Mouse (Mus musculus): ENCODE measurements around the gene Dnah2. TPM values are rescaled to one million over a fixed set of nuclear protein-coding genes. Genes with fewer than 3 reads are reported as not detected.

The Dnah2 gene
- polyA plus RNA-seq, 1 experiment from 2014 or later, result 1.4 TPM

DNA sequence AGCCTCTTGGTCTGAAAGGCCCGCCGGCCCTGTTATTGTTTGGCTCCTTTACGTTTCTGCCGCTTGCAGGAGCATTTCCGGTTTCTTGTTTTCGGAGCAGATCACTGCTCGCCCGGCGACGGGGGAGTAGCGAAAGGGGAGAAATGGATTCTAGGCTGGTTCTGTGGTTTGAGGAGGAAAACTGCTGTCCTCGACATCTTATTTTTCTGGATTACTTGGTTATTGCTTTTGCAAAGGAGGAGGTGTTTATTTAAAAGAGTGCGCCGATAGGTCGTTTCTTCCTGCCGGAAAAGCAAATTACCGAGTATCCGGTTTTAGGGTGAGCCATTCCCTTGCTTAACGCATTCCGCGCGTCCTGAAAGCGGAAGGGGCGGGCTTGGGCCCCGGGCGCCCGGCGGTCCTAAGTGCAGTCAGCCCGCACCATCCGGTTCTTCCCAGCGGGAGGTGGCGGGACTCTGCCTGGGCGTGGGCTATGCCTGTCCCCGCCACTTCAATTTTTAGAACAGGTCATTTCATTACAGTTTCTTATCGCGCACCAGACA is 32.3 kb upstream of the Dnah2 start:
- Histone ChIP-seq H3K9ac (peak overlapping the region; percentile 84), H3K4me1 (peaks cover 31% of the 10 kb centered on the region), H3K36me3 (0 out of 2 replicates have a peak, but pooled peaks cover under 1% of the 10 kb centered on the region), H3K9me3 (replicated peaks) (no peaks in the 10 kb centered on the region), H3K27me3 (no peaks in the 10 kb centered on the region), H3K27ac (peak overlapping the region; percentile 86), H3K4me3 (peak overlapping the region; percentile 62), H3K4me2 (replicated peaks) (peak overlapping the region; percentile 70)
- peak; percentile 87 for ATAC-seq (ENCODE audit: low FRiP score)
- WGBS, result under 1% methylated on average over 36 of the region's 36 CpGs

DNA sequence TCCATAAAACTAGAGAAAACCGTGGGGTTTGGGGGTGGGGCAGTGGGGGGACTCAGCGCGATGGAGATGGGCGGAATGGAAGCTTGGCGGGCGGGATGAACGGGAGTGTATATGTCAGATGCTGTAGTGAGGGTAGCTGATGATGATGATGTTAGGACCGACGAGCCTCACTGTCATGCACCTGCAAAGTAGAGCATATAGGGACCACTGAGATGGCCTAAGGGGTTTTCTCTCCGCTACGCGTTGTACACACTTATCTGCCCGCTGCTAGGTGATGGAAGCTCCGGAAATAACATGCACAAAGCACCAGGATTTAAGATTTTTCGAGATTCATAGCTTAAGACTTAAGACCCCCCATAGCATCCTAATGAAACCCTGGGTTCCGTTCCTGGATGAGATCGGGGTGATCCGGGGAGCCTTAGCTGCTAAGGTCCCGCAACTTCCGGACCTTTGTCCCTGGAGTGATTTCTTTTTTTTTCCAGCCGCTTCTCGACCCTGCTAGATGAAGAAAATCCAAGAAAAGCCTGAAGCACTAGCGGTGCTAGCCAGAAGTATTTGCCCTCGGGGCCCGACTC is 31.7 kb upstream of the Dnah2 start:
- Histone ChIP-seq H3K4me3 (peak overlapping the region; percentile 62), H3K9me3 (replicated peaks) (no peaks in the 10 kb centered on the region), H3K27me3 (no peaks in the 10 kb centered on the region), H3K36me3 (0 out of 2 replicates have a peak, but pooled peaks cover 4% of the 10 kb centered on the region), H3K27ac (peak overlapping the region; percentile 86), H3K4me2 (replicated peaks) (peak overlapping the region; percentile 70), H3K9ac (peak overlapping the region; percentile 84), H3K4me1 (peaks cover 35% of the 10 kb centered on the region)
- peak; percentile 14 for ATAC-seq (ENCODE audit: low FRiP score)
- WGBS, result under 1% methylated on average over 25 of the region's 25 CpGs

DNA sequence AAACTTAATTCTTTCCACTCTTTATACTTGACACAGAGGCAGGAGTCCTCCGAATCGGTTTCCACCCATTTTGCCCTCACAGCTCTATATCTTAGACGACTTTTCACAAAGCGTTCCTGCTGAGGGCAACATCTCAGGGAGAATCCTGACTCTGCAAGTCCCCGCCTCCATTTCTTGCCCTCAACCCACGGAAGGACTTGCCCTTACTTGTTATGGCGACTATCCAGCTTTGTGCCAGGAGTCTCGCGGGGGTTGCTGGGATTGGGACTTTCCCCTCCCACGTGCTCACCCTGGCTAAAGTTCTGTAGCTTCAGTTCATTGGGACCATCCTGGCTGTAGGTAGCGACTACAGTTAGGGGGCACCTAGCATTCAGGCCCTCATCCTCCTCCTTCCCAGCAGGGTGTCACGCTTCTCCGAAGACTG is 31.2 kb upstream of the Dnah2 start, which contains the start of the genes Wrap53 and Trp53:
Gene Wrap53 (minus strand): TSS at position 165 of the 424 bp plus-strand sequence.
Gene Trp53 (plus strand): TSS at position 269 of the 424 bp plus-strand sequence.
- Histone ChIP-seq H3K4me2 (replicated peaks) (peak within 1 kb of the TSS; percentile 92), H3K36me3 (0 out of 2 replicates have a peak, but pooled peaks cover 4% of the 10 kb centered on the region), H3K4me3 (peak within 1 kb of the TSS; percentile 62), H3K4me1 (peaks cover 35% of the 10 kb centered on the region), H3K27me3 (no peaks in the 10 kb centered on the region), H3K9ac (peak within 1 kb of the TSS; percentile 84), H3K9me3 (replicated peaks) (no peaks in the 10 kb centered on the region), H3K27ac (peak within 1 kb of the TSS; percentile 86)
- peak; percentile 69 for ATAC-seq (ENCODE audit: low FRiP score)
- 0% methylated on average over 13 of the region's 13 CpGs for WGBS

DNA sequence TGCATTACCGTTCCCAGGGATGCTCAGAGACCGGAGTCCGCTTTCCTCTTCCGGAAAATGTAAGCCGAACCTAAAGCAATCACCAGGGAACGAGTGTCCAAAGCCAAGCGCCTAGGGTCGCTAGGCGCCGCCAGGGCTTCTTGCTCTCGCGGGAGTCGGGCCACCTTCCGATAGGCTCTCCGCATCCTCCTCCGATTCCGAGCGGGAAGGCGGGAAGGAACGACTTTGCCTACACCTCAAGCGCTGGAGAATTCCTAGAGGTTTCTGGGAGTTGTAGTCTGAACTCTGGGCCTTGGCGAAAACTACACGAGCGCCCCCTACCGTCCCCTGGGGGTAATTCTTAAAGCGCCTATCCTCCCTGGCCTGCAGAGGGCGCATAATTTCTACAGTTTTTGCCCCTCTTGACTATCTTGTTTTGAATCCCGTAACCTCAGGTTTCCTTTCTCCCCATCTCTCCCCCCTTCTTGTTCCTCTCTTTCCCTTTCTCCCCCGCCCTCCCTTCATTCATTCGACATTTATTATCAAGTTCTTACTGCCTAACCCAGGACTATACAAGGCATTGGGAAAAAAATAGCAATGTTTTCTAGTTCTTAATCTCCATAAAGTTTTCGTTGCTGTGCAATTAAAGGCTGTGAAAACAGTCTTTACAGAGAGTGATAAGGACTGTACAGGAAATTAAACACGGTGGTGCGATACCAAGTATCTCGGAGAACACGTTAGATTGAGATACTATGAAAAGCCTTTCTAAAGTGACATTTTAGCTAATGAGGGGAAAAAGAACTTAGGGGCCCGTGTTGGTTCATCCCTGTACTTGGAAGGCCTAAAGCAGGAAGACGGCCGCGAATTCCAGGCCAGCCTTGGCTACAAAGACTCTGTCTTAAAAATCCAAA is 30.5 kb upstream of the Dnah2 start:
- Histone ChIP-seq H3K9me3 (replicated peaks) (no peaks in the 10 kb centered on the region), H3K9ac (peak overlapping the region; percentile 84), H3K27ac (peak overlapping the region; percentile 86), H3K4me1 (peaks cover 39% of the 10 kb centered on the region), H3K36me3 (0 out of 2 replicates have a peak, but pooled peaks cover 8% of the 10 kb centered on the region), H3K4me2 (replicated peaks) (peak overlapping the region; percentile 92), H3K27me3 (no peaks in the 10 kb centered on the region), H3K4me3 (peak overlapping the region; percentile 62)
- ATAC-seq (ENCODE audit: low FRiP score), result peak; percentile 88
- 3% methylated on average over 39 of the region's 39 CpGs for WGBS

DNA sequence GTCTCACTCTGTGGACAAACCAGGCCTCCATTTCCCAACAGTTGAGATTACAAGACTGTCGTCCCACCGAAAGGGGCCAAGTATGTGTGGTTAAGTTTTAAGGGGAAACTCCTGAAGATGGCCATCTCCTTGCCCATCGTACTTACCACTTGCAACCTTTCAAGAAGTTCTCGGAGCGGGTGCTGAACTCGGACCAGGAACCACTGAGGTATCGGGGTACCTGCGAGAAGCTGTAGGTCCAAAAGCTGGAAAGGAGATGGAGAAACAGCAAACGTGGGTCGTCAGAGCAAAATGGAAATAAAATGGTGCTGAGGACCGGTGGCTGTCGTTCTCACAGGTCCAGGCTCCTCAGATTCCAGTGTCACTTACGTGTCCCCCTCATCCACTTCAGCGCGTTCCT is 29.4 kb upstream of the Dnah2 start:
- WGBS, result 14% methylated on average over 15 of the region's 15 CpGs
- peak overlapping the region; percentile 81 for H3K9ac ChIP-seq
- H3K9me3 ChIP-seq (replicated peaks), result no peaks in the 10 kb centered on the region
- ATAC-seq (ENCODE audit: low FRiP score), result no peak
- peaks cover 39% of the 10 kb centered on the region for H3K4me1 ChIP-seq
- peak overlapping the region; percentile 92 for H3K4me2 ChIP-seq (replicated peaks)
- peak overlapping the region; percentile 62 for H3K4me3 ChIP-seq
- no peaks in the 10 kb centered on the region for H3K27me3 ChIP-seq
- 0 out of 2 replicates have a peak, but pooled peaks cover 14% of the 10 kb centered on the region for H3K36me3 ChIP-seq
- no peak overlapping the region for H3K27ac ChIP-seq

DNA sequence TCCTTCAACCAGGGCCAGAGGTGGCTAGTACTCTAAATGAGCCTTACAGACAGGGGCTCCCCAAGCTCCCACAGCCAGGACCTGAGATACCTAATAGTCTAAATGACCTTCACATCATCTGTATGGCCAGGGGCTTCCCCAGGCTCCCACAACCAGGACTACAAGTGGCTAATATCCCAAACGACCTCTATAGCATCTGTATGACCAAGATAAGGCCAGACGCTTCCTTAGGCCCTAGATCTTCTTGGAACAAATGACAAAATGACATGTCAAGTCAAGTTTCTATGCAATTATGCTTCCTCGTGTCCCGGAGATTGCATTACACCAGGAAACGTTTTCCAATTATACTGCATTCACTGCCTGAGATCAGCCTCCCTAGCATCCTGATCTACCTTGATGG is 27.4 kb upstream of the Dnah2 start:
- no peaks in the 10 kb centered on the region for H3K27me3 ChIP-seq
- no peak overlapping the region for H3K4me2 ChIP-seq (replicated peaks)
- peaks cover 24% of the 10 kb centered on the region; the same call in 1 of the 2 replicates for H3K36me3 ChIP-seq
- 79% methylated on average over 5 of the region's 5 CpGs for WGBS
- H3K9me3 ChIP-seq (replicated peaks), result no peaks in the 10 kb centered on the region
- H3K4me3 ChIP-seq, result no peak overlapping the region
- H3K9ac ChIP-seq, result no peak overlapping the region
- ATAC-seq (ENCODE audit: low FRiP score), result no peak
- peaks cover 30% of the 10 kb centered on the region for H3K4me1 ChIP-seq
- H3K27ac ChIP-seq, result no peak overlapping the region

DNA sequence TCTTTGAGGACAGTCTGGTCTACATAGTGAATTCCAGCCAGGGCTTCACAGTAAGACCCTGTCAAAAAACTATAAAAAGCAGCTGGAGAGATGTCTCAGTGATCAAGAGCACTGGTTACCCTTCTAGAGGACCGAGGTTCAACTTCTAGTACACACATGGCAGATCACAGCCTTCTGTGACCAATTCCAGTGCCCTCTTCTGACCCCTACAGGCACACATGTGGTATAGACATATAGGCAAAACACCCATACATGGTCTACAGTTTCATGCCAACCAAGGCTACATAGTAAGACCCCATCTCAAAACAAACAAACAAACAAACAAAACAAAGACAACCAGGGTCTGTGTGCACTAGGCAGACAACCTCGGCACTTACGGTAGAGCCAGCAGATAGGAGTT is 26.3 kb upstream of the Dnah2 start:
- Histone ChIP-seq H3K36me3 (peaks cover 34% of the 10 kb centered on the region), H3K27ac (no peak overlapping the region), H3K4me1 (peaks cover 30% of the 10 kb centered on the region), H3K27me3 (no peaks in the 10 kb centered on the region), H3K9ac (no peak overlapping the region), H3K4me2 (replicated peaks) (no peak overlapping the region), H3K9me3 (replicated peaks) (no peaks in the 10 kb centered on the region), H3K4me3 (no peak overlapping the region)
- 68% methylated on average over 3 of the region's 3 CpGs for WGBS
- no peak for ATAC-seq (ENCODE audit: low FRiP score)

DNA sequence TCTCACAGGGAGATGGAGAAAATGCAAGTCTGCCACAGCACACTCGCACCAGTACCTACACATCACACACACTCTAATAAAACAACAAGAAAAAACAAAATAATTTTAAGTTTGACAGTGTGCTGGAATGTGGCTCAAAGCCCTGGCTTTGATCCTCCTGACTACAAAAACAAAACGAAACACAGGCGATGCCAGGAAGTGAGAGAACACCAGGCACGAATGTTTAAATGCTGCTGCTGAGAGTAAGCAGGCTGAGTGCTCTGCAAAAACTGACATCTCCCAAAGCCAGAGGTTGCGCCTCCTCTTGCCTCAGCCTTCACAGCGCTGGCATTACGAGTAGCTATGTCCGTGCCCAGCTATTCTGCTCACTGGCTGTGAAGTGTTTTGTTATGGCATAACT is 16.2 kb upstream of the Dnah2 start:
- H3K36me3 ChIP-seq, result peaks cover 54% of the 10 kb centered on the region
- no peak for ATAC-seq (ENCODE audit: low FRiP score)

DNA sequence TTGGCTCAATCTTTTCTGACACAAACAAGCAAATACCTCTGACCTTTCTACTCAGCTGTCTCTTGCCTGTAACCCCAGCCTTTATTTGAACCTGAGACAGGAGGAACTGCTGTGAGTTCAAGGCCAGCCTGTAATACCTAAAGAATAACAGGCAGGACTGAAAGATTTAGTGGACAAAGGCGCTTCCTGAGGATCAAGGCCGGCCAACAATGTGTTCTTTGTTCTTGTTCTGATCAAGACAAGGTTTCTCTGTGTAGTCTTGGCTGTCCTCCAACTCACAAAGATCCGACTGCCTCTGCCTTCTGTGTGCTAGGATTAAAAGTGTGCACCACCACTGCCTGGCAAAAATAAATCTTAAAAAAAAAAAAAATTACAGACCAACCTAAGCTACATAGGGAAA is 15.5 kb upstream of the Dnah2 start:
- H3K9me3 ChIP-seq (replicated peaks), result no peaks in the 10 kb centered on the region
- peaks cover 48% of the 10 kb centered on the region for H3K36me3 ChIP-seq
- H3K27ac ChIP-seq, result no peak overlapping the region
- 0 out of 2 replicates have a peak, but pooled peaks cover 3% of the 10 kb centered on the region for H3K27me3 ChIP-seq
- H3K4me1 ChIP-seq, result peaks cover 29% of the 10 kb centered on the region
- no peak overlapping the region for H3K4me3 ChIP-seq
- no peak overlapping the region for H3K4me2 ChIP-seq (replicated peaks)
- no peak overlapping the region for H3K9ac ChIP-seq
- no peak for ATAC-seq (ENCODE audit: low FRiP score)
- 47% methylated on average over 3 of the region's 3 CpGs for WGBS

More for the DNA sequence above, 16.2 kb upstream of the Dnah2 start:
- Histone ChIP-seq H3K27ac (no peak overlapping the region), H3K9me3 (replicated peaks) (no peaks in the 10 kb centered on the region), H3K4me1 (peaks cover 24% of the 10 kb centered on the region), H3K4me2 (replicated peaks) (no peak overlapping the region), H3K9ac (no peak overlapping the region), H3K4me3 (no peak overlapping the region), H3K27me3 (0 out of 2 replicates have a peak, but pooled peaks cover 3% of the 10 kb centered on the region)
- 78% methylated on average over 8 of the region's 8 CpGs for WGBS

DNA sequence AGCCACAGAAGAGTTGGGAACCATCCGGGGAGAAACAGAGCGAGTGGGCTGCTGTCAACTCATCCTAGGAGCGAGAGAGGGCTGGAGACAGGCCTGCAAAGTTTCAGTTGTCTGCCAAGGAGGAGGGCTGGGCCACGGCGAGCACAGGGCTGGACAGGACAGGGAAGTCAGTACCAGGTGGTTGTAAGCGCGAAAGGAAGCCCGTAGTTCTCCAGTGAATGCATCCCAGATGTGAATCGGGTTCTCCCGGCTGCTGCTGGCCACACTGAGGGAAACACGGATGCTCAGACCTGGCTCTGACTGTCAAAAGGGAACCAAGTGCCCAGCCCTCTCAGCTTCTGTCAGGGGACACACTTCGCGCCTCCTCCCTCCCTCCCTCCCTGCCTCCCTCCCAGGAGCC is 14.5 kb upstream of the Dnah2 start:
- peaks cover 48% of the 10 kb centered on the region for H3K36me3 ChIP-seq

DNA sequence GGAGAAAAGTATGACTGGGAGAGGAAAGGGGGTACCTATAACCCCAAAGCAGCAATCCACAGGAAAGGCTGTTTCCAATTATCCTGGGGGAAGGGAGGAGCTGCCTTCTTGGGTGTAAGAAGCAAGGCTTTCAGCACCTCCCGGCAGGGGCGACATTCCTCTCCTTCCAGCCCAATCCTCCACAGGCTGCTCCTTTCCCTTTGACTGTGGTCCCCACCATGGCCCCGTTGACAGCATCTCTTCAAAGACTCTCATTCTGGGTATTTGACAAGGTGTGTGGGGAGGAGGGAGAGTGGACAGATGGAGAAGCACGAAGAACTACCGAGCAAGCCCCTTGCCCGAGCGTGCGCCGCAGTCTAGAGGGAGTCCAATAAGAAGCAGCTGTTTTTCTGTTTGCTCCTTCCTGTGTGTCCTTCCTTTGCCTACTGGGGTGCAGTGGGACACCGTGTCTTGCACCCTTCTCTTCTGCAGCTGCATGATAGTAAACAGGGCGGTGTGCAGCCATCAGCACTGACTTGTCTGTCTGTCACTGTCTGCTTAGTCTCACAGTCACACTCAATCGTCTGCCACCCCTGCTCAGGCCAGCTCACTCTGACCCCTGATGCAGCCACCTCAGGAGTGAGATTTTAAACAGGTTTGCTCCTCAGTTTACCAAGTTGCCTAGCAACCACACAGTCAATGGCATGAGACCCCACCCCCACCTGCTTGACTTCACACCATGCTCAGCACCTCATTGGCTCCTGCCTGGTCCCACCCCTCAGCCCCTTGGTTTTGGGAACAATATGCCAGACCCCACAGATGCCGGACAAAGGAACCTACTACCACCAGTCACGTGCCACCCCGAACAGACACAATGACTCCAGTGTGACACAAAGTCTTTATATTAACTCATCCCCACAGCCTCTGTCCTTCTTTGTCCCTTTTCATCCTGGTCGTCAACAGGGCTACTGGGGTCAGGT is 12.3 kb upstream of the Dnah2 start:
- peaks cover 35% of the 10 kb centered on the region for H3K36me3 ChIP-seq
- peak; percentile 51; the same call in 1 of the 2 replicates for ATAC-seq (ENCODE audit: low FRiP score)
- peak overlapping the region; percentile 81; the same call in 1 of the 2 replicates for H3K4me3 ChIP-seq
- peaks cover 62% of the 10 kb centered on the region for H3K4me1 ChIP-seq
- H3K9me3 ChIP-seq (replicated peaks), result no peaks in the 10 kb centered on the region
- H3K27me3 ChIP-seq, result 0 out of 2 replicates have a peak, but pooled peaks cover 5% of the 10 kb centered on the region
- peak overlapping the region; percentile 95 for H3K4me2 ChIP-seq (replicated peaks)
- WGBS, result 9% methylated on average over 16 of the region's 16 CpGs
- peak overlapping the region; percentile 92 for H3K27ac ChIP-seq
- peak overlapping the region; percentile 99 for H3K9ac ChIP-seq

More for the DNA sequence above, 14.5 kb upstream of the Dnah2 start:
- Histone ChIP-seq H3K4me1 (peaks cover 40% of the 10 kb centered on the region), H3K4me2 (replicated peaks) (no peak overlapping the region), H3K27me3 (0 out of 2 replicates have a peak, but pooled peaks cover 3% of the 10 kb centered on the region), H3K9me3 (replicated peaks) (no peaks in the 10 kb centered on the region), H3K4me3 (no peak overlapping the region), H3K27ac (no peak overlapping the region), H3K9ac (no peak overlapping the region)
- ATAC-seq (ENCODE audit: low FRiP score), result no peak
- WGBS, result 72% methylated on average over 13 of the region's 13 CpGs
